Mouse (Mus musculus): ENCODE results near the gene Cyp27b1. TPM values are rescaled to one million over a fixed set of nuclear protein-coding genes. Genes with fewer than 3 reads are reported as not detected.
A peak's percentile ranks its signal among the peaks of the same experiment; 100 is the strongest.
"Not testable (repeated sequence)": the region's sequence is repeated elsewhere in the genome, so short reads cannot be mapped to it uniquely, and the experiment has no call there.

The Cyp27b1 gene
- polyA plus RNA-seq, 1 experiment from 2014 or later, result not detected

- H3K27ac ChIP-seq (ENCODE audit: low read depth, low read length), result no peak overlapping the region
Measured at GRCm38 (mm10) chr10:127071203-127071602, 23.2 kb downstream of the Cyp27b1 start.

GRCm38 (mm10) chr10:127072270-127072669 lies 24.2 kb downstream of the Cyp27b1 start:
- H3K4me2 ChIP-seq (ENCODE audit: low read depth, low read length); H3K9me3 ChIP-seq (ENCODE audit: control insufficient read depth, low read length); H3K4me3 ChIP-seq (ENCODE audit: low read depth, low read length); ATAC-seq (ENCODE audit: low read depth); H3K27ac ChIP-seq (ENCODE audit: low read depth, low read length); H3K27me3 ChIP-seq (ENCODE audit: control insufficient read depth, insufficient read depth, low read length); H3K9ac ChIP-seq (replicated peaks; ENCODE audit: low read depth, low read length): not testable (repeated sequence)
- 90% methylated on average over 4 of the region's 4 CpGs for WGBS
- Histone ChIP-seq H3K4me1 (ENCODE audit: control insufficient read depth, insufficient read depth, low read length) (peaks cover 23% of the 10 kb centered on the region), H3K36me3 (ENCODE audit: control insufficient read depth, insufficient read depth, low read length) (peaks cover 11% of the 10 kb centered on the region)

More at GRCm38 (mm10) chr10:127071203-127071602, 23.2 kb downstream of the Cyp27b1 start:
- Histone ChIP-seq H3K27me3 (ENCODE audit: control insufficient read depth, insufficient read depth, low read length) (no peaks in the 10 kb centered on the region), H3K9ac (replicated peaks; ENCODE audit: low read depth, low read length) (no peak overlapping the region), H3K9me3 (ENCODE audit: control insufficient read depth, low read length) (no peaks in the 10 kb centered on the region), H3K4me2 (ENCODE audit: low read depth, low read length) (peak overlapping the region; percentile 56), H3K36me3 (ENCODE audit: control insufficient read depth, insufficient read depth, low read length) (peaks cover 21% of the 10 kb centered on the region), H3K4me3 (ENCODE audit: low read depth, low read length) (peak overlapping the region; percentile 38), H3K4me1 (ENCODE audit: control insufficient read depth, insufficient read depth, low read length) (peaks cover 23% of the 10 kb centered on the region)
- WGBS, result 76% methylated on average over 9 of the region's 9 CpGs
- ATAC-seq (ENCODE audit: low read depth), result no peak

GRCm38 (mm10) chr10:127072969-127073368 lies 24.9 kb downstream of the Cyp27b1 start:
- H3K36me3 ChIP-seq (ENCODE audit: control insufficient read depth, insufficient read depth, low read length); H3K9ac ChIP-seq (replicated peaks; ENCODE audit: low read depth, low read length); H3K4me3 ChIP-seq (ENCODE audit: low read depth, low read length); ATAC-seq (ENCODE audit: low read depth); H3K9me3 ChIP-seq (ENCODE audit: control insufficient read depth, low read length); H3K27me3 ChIP-seq (ENCODE audit: control insufficient read depth, insufficient read depth, low read length); H3K4me2 ChIP-seq (ENCODE audit: low read depth, low read length); H3K27ac ChIP-seq (ENCODE audit: low read depth, low read length): not testable (repeated sequence)
- peaks cover 27% of the 10 kb centered on the region for H3K4me1 ChIP-seq (ENCODE audit: control insufficient read depth, insufficient read depth, low read length)
- 93% methylated on average over 2 of the region's 2 CpGs for WGBS

- no peak for ATAC-seq (ENCODE audit: low read depth)
- WGBS, result 93% methylated on average over 1 of the region's 1 CpGs
Measured at GRCm38 (mm10) chr10:127073981-127074380, 25.9 kb downstream of the Cyp27b1 start.

GRCm38 (mm10) chr10:127075080-127075479 lies 27.0 kb downstream of the Cyp27b1 start, which contains the start of gene Agap2:
Agap2 (plus strand) TSS chr10:127075284.
- Histone ChIP-seq H3K4me1 (ENCODE audit: control insufficient read depth, insufficient read depth, low read length) (peaks cover 15% of the 10 kb centered on the region), H3K9ac (replicated peaks; ENCODE audit: low read depth, low read length) (no peak within 1 kb of the TSS), H3K27ac (ENCODE audit: low read depth, low read length) (no peak within 1 kb of the TSS), H3K4me2 (ENCODE audit: low read depth, low read length) (no peak within 1 kb of the TSS), H3K27me3 (ENCODE audit: control insufficient read depth, insufficient read depth, low read length) (0 out of 2 replicates have a peak, but pooled peaks cover 4% of the 10 kb centered on the region), H3K4me3 (ENCODE audit: low read depth, low read length) (no peak within 1 kb of the TSS), H3K36me3 (ENCODE audit: control insufficient read depth, insufficient read depth, low read length) (no peaks in the 10 kb centered on the region), H3K9me3 (ENCODE audit: control insufficient read depth, low read length) (no peaks in the 10 kb centered on the region)
- 75% methylated on average over 9 of the region's 9 CpGs for WGBS
- no peak for ATAC-seq (ENCODE audit: low read depth)

More at GRCm38 (mm10) chr10:127073981-127074380, 25.9 kb downstream of the Cyp27b1 start:
- no peaks in the 10 kb centered on the region for H3K36me3 ChIP-seq (ENCODE audit: control insufficient read depth, insufficient read depth, low read length)
- no peak overlapping the region for H3K9ac ChIP-seq (replicated peaks; ENCODE audit: low read depth, low read length)
- no peak overlapping the region for H3K4me3 ChIP-seq (ENCODE audit: low read depth, low read length)
- no peak overlapping the region for H3K27ac ChIP-seq (ENCODE audit: low read depth, low read length)
- H3K4me2 ChIP-seq (ENCODE audit: low read depth, low read length), result no peak overlapping the region
- no peaks in the 10 kb centered on the region for H3K9me3 ChIP-seq (ENCODE audit: control insufficient read depth, low read length)
- H3K4me1 ChIP-seq (ENCODE audit: control insufficient read depth, insufficient read depth, low read length), result peaks cover 21% of the 10 kb centered on the region
- no peaks in the 10 kb centered on the region for H3K27me3 ChIP-seq (ENCODE audit: control insufficient read depth, insufficient read depth, low read length)

GRCm38 (mm10) chr10:127075651-127076050 lies 27.6 kb downstream of the Cyp27b1 start:
- Histone ChIP-seq H3K4me2 (ENCODE audit: low read depth, low read length) (no peak overlapping the region), H3K9me3 (ENCODE audit: control insufficient read depth, low read length) (no peaks in the 10 kb centered on the region), H3K4me1 (ENCODE audit: control insufficient read depth, insufficient read depth, low read length) (peaks cover 21% of the 10 kb centered on the region), H3K36me3 (ENCODE audit: control insufficient read depth, insufficient read depth, low read length) (no peaks in the 10 kb centered on the region), H3K27me3 (ENCODE audit: control insufficient read depth, insufficient read depth, low read length) (0 out of 2 replicates have a peak, but pooled peaks cover 4% of the 10 kb centered on the region), H3K4me3 (ENCODE audit: low read depth, low read length) (no peak overlapping the region), H3K9ac (replicated peaks; ENCODE audit: low read depth, low read length) (no peak overlapping the region), H3K27ac (ENCODE audit: low read depth, low read length) (no peak overlapping the region)
- WGBS, result 85% methylated on average over 8 of the region's 8 CpGs
- no peak for ATAC-seq (ENCODE audit: low read depth)

- Histone ChIP-seq H3K36me3 (ENCODE audit: control insufficient read depth, insufficient read depth, low read length) (no peaks in the 10 kb centered on the region), H3K27ac (ENCODE audit: low read depth, low read length) (no peak overlapping the region), H3K4me1 (ENCODE audit: control insufficient read depth, insufficient read depth, low read length) (peaks cover 22% of the 10 kb centered on the region), H3K9ac (replicated peaks; ENCODE audit: low read depth, low read length) (no peak overlapping the region), H3K4me3 (ENCODE audit: low read depth, low read length) (no peak overlapping the region), H3K4me2 (ENCODE audit: low read depth, low read length) (no peak overlapping the region), H3K27me3 (ENCODE audit: control insufficient read depth, insufficient read depth, low read length) (0 out of 2 replicates have a peak, but pooled peaks cover 4% of the 10 kb centered on the region), H3K9me3 (ENCODE audit: control insufficient read depth, low read length) (no peaks in the 10 kb centered on the region)
- ATAC-seq (ENCODE audit: low read depth), result no peak
- 29% methylated on average over 4 of the region's 4 CpGs for WGBS
Measured at GRCm38 (mm10) chr10:127076082-127076481, 28.0 kb downstream of the Cyp27b1 start.

GRCm38 (mm10) chr10:127077515-127077914 lies 29.5 kb downstream of the Cyp27b1 start:
- ATAC-seq (ENCODE audit: low read depth), result no peak
- H3K27me3 ChIP-seq (ENCODE audit: control insufficient read depth, insufficient read depth, low read length), result 0 out of 2 replicates have a peak, but pooled peaks cover 4% of the 10 kb centered on the region
- H3K9me3 ChIP-seq (ENCODE audit: control insufficient read depth, low read length), result no peaks in the 10 kb centered on the region

GRCm38 (mm10) chr10:127078001-127078676 lies 30.1 kb downstream of the Cyp27b1 start:
- H3K36me3 ChIP-seq (ENCODE audit: control insufficient read depth, insufficient read depth, low read length), result 0 out of 2 replicates have a peak, but pooled peaks cover under 1% of the 10 kb centered on the region
- 0 out of 2 replicates have a peak, but pooled peaks cover 7% of the 10 kb centered on the region for H3K27me3 ChIP-seq (ENCODE audit: control insufficient read depth, insufficient read depth, low read length)
- peak; percentile 42; the same call in 1 of the 2 replicates for ATAC-seq (ENCODE audit: low read depth)
- H3K4me3 ChIP-seq (ENCODE audit: low read depth, low read length), result peak overlapping the region; percentile 80
- peaks cover 31% of the 10 kb centered on the region for H3K4me1 ChIP-seq (ENCODE audit: control insufficient read depth, insufficient read depth, low read length)
- peak overlapping the region; percentile 91 for H3K4me2 ChIP-seq (ENCODE audit: low read depth, low read length)
- 3% methylated on average over 12 of the region's 12 CpGs for WGBS
- peak overlapping the region; percentile 24; the same call in 1 of the 2 replicates for H3K27ac ChIP-seq (ENCODE audit: low read depth, low read length)
- H3K9me3 ChIP-seq (ENCODE audit: control insufficient read depth, low read length), result no peaks in the 10 kb centered on the region
- 0 out of 2 replicates have a peak overlapping the region, but pooled peaks have one; percentile 17 for H3K9ac ChIP-seq (replicated peaks; ENCODE audit: low read depth, low read length)

More at GRCm38 (mm10) chr10:127077515-127077914, 29.5 kb downstream of the Cyp27b1 start:
- 0 out of 2 replicates have a peak overlapping the region, but pooled peaks have one; percentile 17 for H3K9ac ChIP-seq (replicated peaks; ENCODE audit: low read depth, low read length)
- peaks cover 31% of the 10 kb centered on the region for H3K4me1 ChIP-seq (ENCODE audit: control insufficient read depth, insufficient read depth, low read length)
- peak overlapping the region; percentile 91 for H3K4me2 ChIP-seq (ENCODE audit: low read depth, low read length)
- no peaks in the 10 kb centered on the region for H3K36me3 ChIP-seq (ENCODE audit: control insufficient read depth, insufficient read depth, low read length)
- peak overlapping the region; percentile 24; the same call in 1 of the 2 replicates for H3K27ac ChIP-seq (ENCODE audit: low read depth, low read length)
- 4% methylated on average over 10 of the region's 10 CpGs for WGBS
- H3K4me3 ChIP-seq (ENCODE audit: low read depth, low read length), result peak overlapping the region; percentile 80

Measured in neural tube, embryonic 14.5 days (tissue).